Mouse (Mus musculus): ENCODE results near the gene Klb.
A peak's percentile ranks its signal among the peaks of the same experiment; 100 is the strongest.
"Not testable (repeated sequence)": the region's sequence is repeated elsewhere in the genome, so short reads cannot be mapped to it uniquely, and the experiment has no call there.

The Klb gene

DNA sequence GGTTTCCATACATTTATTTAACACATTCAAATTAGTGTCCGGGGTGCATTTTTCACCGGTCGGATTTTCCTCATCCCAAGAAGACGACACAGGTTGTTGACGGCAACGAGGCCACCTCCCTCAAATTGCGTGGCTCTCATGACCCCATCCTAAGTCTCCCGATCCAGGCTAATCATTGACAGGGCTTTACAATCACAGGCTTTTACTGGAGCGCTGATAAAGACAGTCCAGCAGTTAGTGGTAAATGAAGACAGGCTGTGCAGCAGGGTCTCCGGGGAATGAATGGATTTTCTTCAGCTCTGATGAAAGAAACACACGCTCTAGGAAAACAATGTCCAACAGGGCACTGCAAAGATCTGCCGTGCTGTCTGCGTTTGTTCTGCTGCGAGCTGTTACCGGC lies at the start of gene Klb:
Gene Klb, plus strand, starts transcription at position 147 of the 400 bp plus-strand sequence.
- no peak for DNase-seq

DNA sequence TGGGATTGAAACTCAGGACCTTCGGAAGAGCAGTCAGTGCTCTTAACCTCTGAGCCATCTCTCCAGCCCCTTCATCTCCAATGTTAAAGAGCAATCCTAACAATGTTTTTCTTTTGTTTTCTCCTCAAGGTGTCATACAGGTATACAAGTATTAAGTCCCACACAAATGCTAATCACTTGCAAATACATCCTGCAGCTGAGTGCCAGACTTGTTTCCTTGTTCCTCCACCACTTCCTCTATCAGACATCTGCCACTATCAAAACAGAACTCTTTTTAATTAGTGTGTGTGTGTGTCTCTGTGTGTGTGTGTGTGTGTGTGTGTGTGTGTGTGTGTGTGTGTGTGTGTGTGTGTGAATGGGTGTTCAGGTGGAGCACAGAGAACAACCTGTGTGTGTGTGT lies 48.5 kb upstream of the Klb start:
- not testable (repeated sequence) for DNase-seq

DNA sequence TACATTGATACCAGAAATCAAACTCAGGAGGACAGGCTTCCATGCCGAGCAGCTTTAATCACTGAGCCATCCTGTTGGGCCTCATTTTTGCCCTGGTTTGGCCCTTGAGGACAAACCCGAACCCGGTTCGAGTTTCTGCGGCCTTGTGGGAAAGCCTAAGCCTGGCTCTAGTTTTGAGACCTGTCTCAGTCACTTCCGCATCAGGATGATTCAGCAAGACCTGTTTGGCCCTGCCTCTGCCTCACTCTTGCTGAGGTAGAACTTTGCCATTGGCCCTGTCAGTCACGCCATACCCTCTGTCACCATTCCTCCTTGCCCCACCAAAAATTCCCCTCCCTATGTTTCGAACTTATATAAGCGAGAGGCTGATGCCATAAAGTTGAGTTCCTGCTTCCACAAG lies 48.0 kb upstream of the Klb start:
- DNase-seq, result no peak

DNA sequence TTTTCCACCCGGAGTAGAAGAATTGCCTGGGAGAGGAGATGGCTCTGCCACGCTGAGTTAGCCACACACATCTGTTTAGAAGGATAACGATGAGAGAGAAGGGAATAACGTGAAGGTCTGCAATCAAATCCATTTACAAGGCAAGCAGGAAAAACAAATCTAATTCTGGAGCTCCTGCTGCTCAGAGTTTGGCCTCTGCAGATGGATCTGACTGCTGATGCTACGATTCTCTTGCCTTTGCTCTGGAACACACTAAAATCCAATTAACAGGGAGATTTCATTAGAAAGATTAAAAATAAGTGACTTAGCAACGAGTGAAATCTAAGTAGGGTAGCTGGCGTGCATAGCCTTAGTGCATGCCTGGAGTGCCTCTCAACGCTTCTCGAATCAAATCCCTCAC lies 42.6 kb upstream of the Klb start:
- DNase-seq, result no peak

GRCm38 (mm10) chr5:65308208-65308607 lies 39.9 kb upstream of the Klb start:
- DNase-seq, result no peak

DNA sequence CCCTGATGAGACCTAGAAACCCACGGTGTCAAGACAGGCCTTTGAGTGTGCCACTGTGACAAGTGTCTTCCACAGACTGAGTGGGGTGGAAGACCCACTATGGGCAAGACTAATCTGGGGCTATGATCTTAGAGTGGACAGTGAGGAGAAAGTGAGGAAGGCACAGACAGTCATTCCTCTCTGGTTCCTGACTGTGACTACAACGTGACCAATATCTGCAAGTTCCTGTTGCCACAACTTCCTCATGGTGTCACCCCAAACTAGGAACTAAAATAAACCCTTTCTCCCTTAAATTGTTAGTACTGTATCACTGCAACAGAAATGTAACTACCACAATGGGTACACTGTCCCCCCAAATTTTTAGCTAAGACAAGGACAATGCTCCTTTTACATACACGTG lies 39.2 kb upstream of the Klb start:
- no peak for DNase-seq

GRCm38 (mm10) chr5:65319176-65319575 lies 28.9 kb upstream of the Klb start:
- DNase-seq, result no peak

DNA sequence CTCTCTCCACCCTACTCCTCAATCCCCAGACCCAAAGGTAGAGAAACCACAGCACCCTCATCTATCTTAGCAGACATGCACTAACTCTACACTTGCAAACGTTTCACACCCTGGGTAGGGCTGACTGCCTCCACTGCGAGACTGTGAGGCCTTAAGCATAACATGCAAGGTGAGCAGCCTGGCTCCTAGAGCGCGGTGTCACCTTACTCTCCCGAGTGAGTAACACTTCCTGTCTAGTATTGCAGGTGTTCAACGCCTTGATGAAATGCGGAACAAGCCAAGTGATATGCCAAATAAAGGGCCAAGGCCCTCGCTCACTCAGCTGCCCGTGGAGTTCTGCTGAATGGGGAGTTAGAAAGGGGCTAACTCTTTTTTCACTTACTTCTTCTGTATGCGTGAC lies 25.9 kb upstream of the Klb start:
- DNase-seq, result peak; percentile 4

- no peak for DNase-seq
Observed at GRCm38 (mm10) chr5:65324271-65324670, 23.8 kb upstream of the Klb start.

GRCm38 (mm10) chr5:65324758-65325355 lies 23.3 kb upstream of the Klb start:
- DNase-seq, result no peak

- DNase-seq, result peak; percentile 11
Observed at GRCm38 (mm10) chr5:65326212-65326611, 21.9 kb upstream of the Klb start.

DNA sequence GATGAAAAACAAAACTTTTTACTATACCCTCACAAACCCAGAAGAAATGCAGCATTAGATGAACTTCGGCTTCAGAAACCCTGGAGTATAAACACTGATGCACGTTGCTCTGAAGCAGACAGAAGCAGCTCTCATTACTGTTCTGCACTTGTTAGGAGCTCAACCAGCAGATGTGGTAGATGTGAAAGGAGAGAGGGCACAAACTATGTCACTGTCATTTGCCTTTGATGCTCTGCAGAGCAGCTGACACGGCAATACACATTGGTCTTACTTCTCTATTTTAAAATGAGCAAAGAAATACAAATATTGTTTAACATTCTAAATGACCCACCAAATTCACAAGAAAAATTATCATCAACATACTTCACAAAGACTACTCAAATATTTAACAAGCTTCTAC lies 18.1 kb upstream of the Klb start:
- no peak for DNase-seq

DNA sequence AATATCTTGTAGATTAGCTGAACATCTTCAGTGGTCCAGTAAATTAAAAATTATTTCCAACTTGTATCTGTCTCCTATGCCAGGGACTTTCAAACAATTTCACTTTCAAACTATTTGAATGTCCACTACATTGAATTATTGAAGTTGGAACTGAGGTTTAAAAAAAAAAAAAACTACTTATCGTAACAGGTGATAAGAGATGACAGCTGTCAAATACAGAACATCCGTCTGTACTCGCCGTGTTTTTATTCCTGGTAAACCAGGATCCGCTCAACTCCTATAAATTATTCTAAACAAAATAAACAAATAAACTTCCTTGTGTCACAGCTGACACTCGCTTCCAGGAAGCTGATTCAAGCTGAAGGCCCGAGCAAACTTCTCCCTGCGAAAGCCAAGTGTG lies 13.3 kb upstream of the Klb start:
- DNase-seq, result no peak

GRCm38 (mm10) chr5:65335298-65336074 lies 12.6 kb upstream of the Klb start, which contains the start of gene Rfc1:
Rfc1 (minus strand) TSS chr5:65335670.
- DNase-seq, result peak; percentile 83

DNA sequence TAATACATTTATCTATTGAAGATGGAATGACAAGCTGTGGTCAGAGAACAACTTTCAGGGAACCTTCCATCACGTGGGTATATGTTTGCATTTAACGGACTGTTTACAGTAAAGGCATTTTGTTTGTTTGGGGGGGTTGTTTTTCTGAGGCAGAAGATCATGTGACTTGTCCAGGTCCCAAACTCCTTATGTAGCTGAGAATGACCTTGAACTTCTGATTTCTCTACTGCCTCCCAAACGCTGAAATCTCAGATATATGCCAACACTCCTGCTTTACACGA lies 12.1 kb upstream of the Klb start:
- DNase-seq, result no peak

- no peak for DNase-seq
Observed at GRCm38 (mm10) chr5:65338394-65338793, 9.7 kb upstream of the Klb start.

GRCm38 (mm10) chr5:65340167-65340566 lies 7.9 kb upstream of the Klb start:
- no peak for DNase-seq

DNA sequence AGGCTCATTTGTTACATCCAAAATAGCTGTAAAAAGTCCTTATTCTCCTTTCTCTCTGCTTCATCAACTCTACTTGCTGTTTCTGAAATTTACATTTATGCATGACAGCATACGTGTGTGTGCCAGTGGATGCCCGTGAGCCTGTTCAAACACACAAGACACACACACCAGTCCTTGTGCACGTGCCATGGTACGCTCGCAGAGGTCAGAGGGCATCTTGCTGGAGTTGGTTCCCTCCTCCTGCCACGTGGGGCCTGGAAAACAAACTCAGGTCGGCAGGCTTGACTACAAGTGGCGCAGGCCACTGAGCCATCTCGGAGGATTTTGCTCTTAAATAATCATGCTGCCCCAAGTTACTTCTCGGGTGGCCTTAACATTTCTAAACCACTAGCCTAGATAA lies 2.4 kb downstream of the Klb start:
- no peak for DNase-seq

DNA sequence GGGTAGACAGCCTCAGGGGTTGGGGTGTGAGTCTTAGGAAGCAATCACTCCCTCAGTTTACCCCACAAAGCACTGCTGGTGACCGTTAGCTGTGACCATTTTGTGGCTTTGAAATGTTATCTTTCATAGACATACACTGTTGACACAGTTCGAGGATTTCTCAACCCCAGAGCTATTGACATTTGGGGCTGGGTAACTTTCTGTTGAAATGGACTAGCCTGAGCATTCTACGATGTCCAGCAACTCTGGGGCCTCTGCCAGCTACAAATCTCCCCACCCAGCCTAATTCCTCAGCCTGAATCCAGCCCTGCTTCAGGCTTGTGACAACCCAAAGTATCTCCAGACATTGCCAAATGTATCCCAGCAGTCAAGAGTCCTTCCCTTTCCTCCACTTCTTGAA lies 6.0 kb downstream of the Klb start:
- no peak for DNase-seq

- DNase-seq, result no peak
Observed at GRCm38 (mm10) chr5:65354985-65355384, 6.9 kb downstream of the Klb start.

DNA sequence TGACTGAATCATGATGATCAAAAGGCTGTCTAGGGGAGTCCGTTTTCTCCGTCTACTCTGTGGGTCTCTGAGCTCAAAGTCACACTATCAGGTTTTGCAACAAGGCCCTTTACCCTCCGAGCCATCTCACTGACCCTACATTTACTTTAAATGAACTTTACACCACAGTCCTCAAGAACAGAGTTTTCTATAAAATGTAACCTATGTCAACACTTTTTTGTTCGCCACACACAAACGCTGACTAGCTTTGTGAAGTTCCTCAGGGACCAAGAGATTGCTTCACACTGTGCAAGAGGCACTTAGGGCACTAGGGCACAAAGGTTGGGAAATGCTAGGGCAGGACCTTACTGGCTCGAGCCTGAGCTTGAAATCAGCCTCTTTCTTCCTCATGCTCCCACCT lies 8.7 kb downstream of the Klb start:
- DNase-seq, result peak; percentile 51

DNA sequence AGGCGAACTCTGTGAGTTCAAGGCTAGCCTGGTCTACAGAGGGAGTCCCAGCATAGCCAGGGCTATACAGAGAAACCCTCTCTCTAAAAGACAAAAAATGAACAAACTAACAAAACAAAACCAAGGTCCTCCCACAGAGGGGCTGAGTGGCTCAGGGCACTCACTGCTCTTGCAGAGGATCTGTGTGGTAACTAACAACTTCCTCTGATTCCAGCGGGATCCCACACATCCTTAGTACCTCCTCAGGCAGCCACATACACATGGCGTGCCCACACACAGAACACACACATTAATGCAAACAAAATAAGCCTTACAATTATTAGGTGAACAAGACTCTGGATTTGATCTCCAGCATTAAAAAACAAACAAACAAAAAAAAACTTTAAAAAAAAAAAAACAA lies 9.7 kb downstream of the Klb start:
- DNase-seq, result no peak

- DNase-seq, result no peak
Observed at GRCm38 (mm10) chr5:65367837-65368236, 19.7 kb downstream of the Klb start.

- DNase-seq, result no peak
Observed at GRCm38 (mm10) chr5:65371551-65371950, 23.4 kb downstream of the Klb start.

DNA sequence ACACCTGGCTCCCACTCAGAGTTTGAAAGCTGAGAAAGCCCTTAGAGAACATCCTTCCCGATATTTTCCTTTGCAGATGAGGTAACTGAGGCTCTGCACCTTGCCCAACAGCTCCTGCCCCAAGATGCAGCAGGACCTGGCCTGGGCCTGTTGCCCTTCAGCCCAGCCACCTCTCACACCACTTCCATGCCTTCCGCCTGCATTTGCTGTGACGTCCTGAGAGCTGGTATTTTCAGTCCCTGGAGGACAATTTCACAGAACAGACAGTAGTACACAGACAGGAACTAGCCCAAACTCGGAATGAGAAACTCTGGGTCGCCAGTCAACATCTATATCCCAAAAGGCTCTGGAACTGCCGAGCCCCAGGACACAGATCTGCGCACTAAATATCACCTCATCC lies 26.6 kb downstream of the Klb start:
- DNase-seq, result no peak

All from lung, postnatal 14 days (tissue).